Mouse (Mus musculus): Measurements from ENCODE around the gene Hs6st3.
A peak's percentile ranks its signal among the peaks of the same experiment; 100 is the strongest.

Gene Hs6st3

GRCm38 (mm10) chr14:119642874-119643273 is 504.7 kb downstream of the Hs6st3 start:
- no peak for DNase-seq (ENCODE audit: low read depth)

- no peak for DNase-seq (ENCODE audit: low read depth)
Measured at GRCm38 (mm10) chr14:119643840-119644239, 505.7 kb downstream of the Hs6st3 start.

GRCm38 (mm10) chr14:119656936-119657335 is 518.8 kb downstream of the Hs6st3 start:
- no peak for DNase-seq (ENCODE audit: low read depth)

GRCm38 (mm10) chr14:119665741-119666141 is 527.6 kb downstream of the Hs6st3 start:
- DNase-seq (ENCODE audit: low read depth): no peak

- no peak for DNase-seq (ENCODE audit: low read depth)
Measured at GRCm38 (mm10) chr14:119667421-119667820, 529.3 kb downstream of the Hs6st3 start.

- DNase-seq (ENCODE audit: low read depth): no peak
Measured at GRCm38 (mm10) chr14:119670836-119671587, 532.9 kb downstream of the Hs6st3 start.

GRCm38 (mm10) chr14:119678574-119678973 is 540.4 kb downstream of the Hs6st3 start:
- DNase-seq (ENCODE audit: low read depth): no peak

GRCm38 (mm10) chr14:119680052-119680451 is 541.9 kb downstream of the Hs6st3 start:
- DNase-seq (ENCODE audit: low read depth): no peak

- DNase-seq (ENCODE audit: low read depth): no peak
Measured at GRCm38 (mm10) chr14:119687885-119688284, 549.7 kb downstream of the Hs6st3 start.

- DNase-seq (ENCODE audit: low read depth): no peak
Measured at GRCm38 (mm10) chr14:119699982-119700381, 561.8 kb downstream of the Hs6st3 start.

GRCm38 (mm10) chr14:119714712-119715111 is 576.6 kb downstream of the Hs6st3 start:
- DNase-seq (ENCODE audit: low read depth): no peak

GRCm38 (mm10) chr14:119717323-119717722 is 579.2 kb downstream of the Hs6st3 start:
- no peak for DNase-seq (ENCODE audit: low read depth)

GRCm38 (mm10) chr14:119725102-119725501 is 587.0 kb downstream of the Hs6st3 start:
- no peak for DNase-seq (ENCODE audit: low read depth)

GRCm38 (mm10) chr14:119731436-119732080 is 593.4 kb downstream of the Hs6st3 start:
- no peak for DNase-seq (ENCODE audit: low read depth)

GRCm38 (mm10) chr14:119732219-119732618 is 594.1 kb downstream of the Hs6st3 start:
- DNase-seq (ENCODE audit: low read depth): no peak

GRCm38 (mm10) chr14:119737408-119737961 is 599.3 kb downstream of the Hs6st3 start:
- no peak for DNase-seq (ENCODE audit: low read depth)

- no peak for DNase-seq (ENCODE audit: low read depth)
Measured at GRCm38 (mm10) chr14:119741791-119742190, 603.6 kb downstream of the Hs6st3 start.

- no peak for DNase-seq (ENCODE audit: low read depth)
Measured at GRCm38 (mm10) chr14:119761376-119761775, 623.2 kb downstream of the Hs6st3 start.

GRCm38 (mm10) chr14:119772040-119772439 is 633.9 kb downstream of the Hs6st3 start:
- DNase-seq (ENCODE audit: low read depth): no peak

- DNase-seq (ENCODE audit: low read depth): no peak
Measured at GRCm38 (mm10) chr14:119776261-119776660, 638.1 kb downstream of the Hs6st3 start.

- peak; percentile 20 for DNase-seq (ENCODE audit: low read depth)
Measured at GRCm38 (mm10) chr14:119779982-119780588, 641.9 kb downstream of the Hs6st3 start.

GRCm38 (mm10) chr14:119781111-119781510 is 643.0 kb downstream of the Hs6st3 start:
- no peak for DNase-seq (ENCODE audit: low read depth)

GRCm38 (mm10) chr14:119789457-119789856 is 651.3 kb downstream of the Hs6st3 start:
- DNase-seq (ENCODE audit: low read depth): no peak

Data from c-Kit-positive CD71-negative TER-119-negative erythroid progenitor cells, embryonic 14.5 days (primary cell).